Mouse (Mus musculus) heart, embryonic 11.5 days (tissue): ENCODE data around the gene Prepl. TPM values are rescaled to one million over a fixed set of nuclear protein-coding genes. Genes with fewer than 3 reads are reported as not detected.

Experiments
- ATAC-seq: fragments of 200-750 bp; cut with Nextera tagmentation; replicated peaks from 2 replicates; pipeline ENCODE4 v1.8.0; 2017; ENCODE audit warnings: moderate library complexity; ENCODE audit not compliant: insufficient number of reproducible peaks, low FRiP score, low TSS enrichment
- H3K27ac ChIP-seq: fragments of 300-500 bp; sonication (generic); 2 replicates; pipeline ENCODE4 v1.5.1; 2014; ENCODE audit warnings: mild to moderate bottlenecking, low read depth, low read length
- H3K27me3 ChIP-seq: fragments of 300-500 bp; sonication (generic); 2 replicates; pipeline ENCODE4 v1.6.1; 2014; ENCODE audit warnings: mild to moderate bottlenecking, low read length, mixed read lengths; ENCODE audit not compliant: control insufficient read depth, insufficient read depth
- H3K36me3 ChIP-seq: fragments of 300-500 bp; sonication (generic); 2 replicates; pipeline ENCODE4 v1.6.1; 2014; ENCODE audit warnings: mild to moderate bottlenecking, low read length, moderate library complexity, mixed read lengths; ENCODE audit not compliant: control insufficient read depth, insufficient read depth
- H3K4me1 ChIP-seq: fragments of 300-500 bp; sonication (generic); 2 replicates; pipeline ENCODE4 v1.6.1; 2014; ENCODE audit warnings: low read length; ENCODE audit not compliant: control insufficient read depth, insufficient read depth
- H3K4me2 ChIP-seq: fragments of 300-500 bp; sonication (generic); 2 replicates; pipeline ENCODE4 v1.6.1; 2014; ENCODE audit warnings: mild to moderate bottlenecking, moderate library complexity
- H3K4me3 ChIP-seq: fragments of 300-500 bp; sonication (generic); 2 replicates; pipeline ENCODE4 v1.5.1; 2014; ENCODE audit warnings: low read depth, low read length
- H3K9ac ChIP-seq: fragments of 300-500 bp; sonication (generic); 2 replicates; pipeline ENCODE4 v1.6.1; 2014; ENCODE audit warnings: mild to moderate bottlenecking, low read depth, low read length, moderate library complexity
- H3K9me3 ChIP-seq: fragments of 300-500 bp; sonication (generic); replicated peaks from 2 replicates; pipeline ENCODE4 v1.6.1; 2016; ENCODE audit warnings: low read length; ENCODE audit not compliant: control insufficient read depth
- WGBS: fragments of 180-500 bp; shearing (Covaris S2); extraction: QIAGEN DNeasy Blood & Tissue Kit; methylation state at CpG from one replicate; pipeline ENCODE4 v1.1.7; 2014; ENCODE audit not compliant: insufficient replicate concordance; 5-methylcytosine and 5-hydroxymethylcytosine counted together
- polyA plus RNA-seq: library from polyadenylated mRNA; unstranded; fragments of >200 nt; fragmentation: Nextera tagmentation; extraction: Ambion mirVana; gene quantifications from 2 replicates; pipeline ENCODE4 v1.2.1, GENCODE M21; 2014

The Prepl gene
- polyA plus RNA-seq, 1 experiment from 2014 or later = 27.1 TPM

GRCm38 (mm10) chr17:85080781-85081180 is 9.3 kb downstream of the Prepl start:
- H3K27ac ChIP-seq = no peak overlapping the region
- H3K9me3 ChIP-seq = no peaks in the 10 kb centered on the region
- WGBS = 92% methylated on average over 11 of the region's 11 CpGs
- peaks cover 13% of the 10 kb centered on the region for H3K36me3 ChIP-seq
- no peak for ATAC-seq
- no peaks in the 10 kb centered on the region for H3K27me3 ChIP-seq
- H3K4me3 ChIP-seq = no peak overlapping the region
- H3K9ac ChIP-seq = no peak overlapping the region
- H3K4me1 ChIP-seq = peaks cover 4% of the 10 kb centered on the region
- H3K4me2 ChIP-seq = no peak overlapping the region

DNA sequence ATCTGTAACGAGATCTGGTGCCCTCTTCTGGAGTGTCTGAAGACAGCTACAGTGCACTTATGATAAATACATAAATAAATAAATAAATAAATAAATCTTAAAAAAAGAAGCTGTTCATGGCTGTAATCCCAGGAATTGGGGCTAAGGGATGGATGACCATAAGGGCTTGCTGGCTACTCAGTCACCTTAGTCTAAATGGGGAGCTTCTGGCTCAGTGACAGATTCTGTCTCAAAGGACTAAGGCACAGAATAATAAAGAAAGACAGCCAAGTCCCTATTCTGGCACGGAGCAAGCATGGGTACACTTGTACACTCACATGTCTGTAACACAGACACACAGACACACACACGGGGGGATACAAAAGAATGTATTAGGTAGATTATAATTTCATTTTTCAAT is 10.8 kb downstream of the Prepl start:
- Histone ChIP-seq H3K4me2 (no peak overlapping the region), H3K4me3 (no peak overlapping the region), H3K4me1 (no peaks in the 10 kb centered on the region), H3K9ac (no peak overlapping the region), H3K27me3 (no peaks in the 10 kb centered on the region), H3K36me3 (peaks cover 14% of the 10 kb centered on the region), H3K9me3 (no peaks in the 10 kb centered on the region), H3K27ac (no peak overlapping the region)
- 89% methylated on average over 3 of the region's 3 CpGs for WGBS
- ATAC-seq = no peak

GRCm38 (mm10) chr17:85074083-85074482 is 16.0 kb downstream of the Prepl start:
- Histone ChIP-seq H3K36me3 (peaks cover 18% of the 10 kb centered on the region), H3K9me3 (no peaks in the 10 kb centered on the region), H3K9ac (no peak overlapping the region), H3K4me2 (no peak overlapping the region), H3K4me3 (no peak overlapping the region), H3K4me1 (peaks cover 6% of the 10 kb centered on the region; the same call in 1 of the 2 replicates), H3K27me3 (no peaks in the 10 kb centered on the region), H3K27ac (no peak overlapping the region)
- 88% methylated on average over 4 of the region's 4 CpGs for WGBS
- no peak for ATAC-seq

DNA sequence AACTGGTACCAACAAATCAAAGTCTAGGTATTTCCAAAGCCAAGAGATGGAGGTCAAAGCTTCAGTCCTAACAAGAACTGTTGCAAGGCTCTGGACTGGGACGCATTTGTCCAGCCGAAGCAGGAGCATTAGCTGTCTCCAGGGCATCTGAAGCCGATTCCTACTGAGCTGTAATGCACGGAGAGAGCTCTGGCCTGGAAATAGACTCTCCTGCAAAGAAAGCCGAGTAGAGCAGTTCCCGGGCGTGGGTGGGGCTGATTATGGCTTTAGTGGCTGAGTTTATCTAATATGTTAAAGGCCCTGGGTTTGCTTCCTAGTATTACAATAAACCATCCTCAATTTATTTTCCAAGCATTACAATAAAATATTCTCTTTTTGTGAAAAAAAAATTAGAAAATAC is 16.8 kb downstream of the Prepl start:
- Histone ChIP-seq H3K9ac (no peak overlapping the region), H3K4me3 (no peak overlapping the region), H3K27ac (no peak overlapping the region), H3K4me1 (peaks cover 6% of the 10 kb centered on the region; the same call in 1 of the 2 replicates), H3K27me3 (no peaks in the 10 kb centered on the region), H3K4me2 (no peak overlapping the region), H3K36me3 (peaks cover 12% of the 10 kb centered on the region), H3K9me3 (no peaks in the 10 kb centered on the region)
- ATAC-seq = no peak
- 64% methylated on average over 7 of the region's 7 CpGs for WGBS

- H3K4me3 ChIP-seq = no peak overlapping the region
- peaks cover 6% of the 10 kb centered on the region; the same call in 1 of the 2 replicates for H3K4me1 ChIP-seq
- 66% methylated on average over 11 of the region's 11 CpGs for WGBS
- H3K9ac ChIP-seq = no peak overlapping the region
- H3K27ac ChIP-seq = no peak overlapping the region
- H3K27me3 ChIP-seq = no peaks in the 10 kb centered on the region
- peaks cover 6% of the 10 kb centered on the region for H3K36me3 ChIP-seq
- no peak for ATAC-seq
- no peaks in the 10 kb centered on the region for H3K9me3 ChIP-seq
- H3K4me2 ChIP-seq = no peak overlapping the region
These were observed 17.7 kb downstream of the Prepl start for GRCm38 (mm10) chr17:85072383-85072782.

GRCm38 (mm10) chr17:85071088-85071775 is 18.8 kb downstream of the Prepl start:
- Histone ChIP-seq H3K4me2 (no peak overlapping the region), H3K4me3 (no peak overlapping the region), H3K9me3 (no peaks in the 10 kb centered on the region), H3K9ac (no peak overlapping the region), H3K36me3 (peaks cover 6% of the 10 kb centered on the region), H3K27me3 (no peaks in the 10 kb centered on the region), H3K27ac (no peak overlapping the region), H3K4me1 (peaks cover 6% of the 10 kb centered on the region; the same call in 1 of the 2 replicates)
- no peak for ATAC-seq
- WGBS = 92% methylated on average over 8 of the region's 8 CpGs

DNA sequence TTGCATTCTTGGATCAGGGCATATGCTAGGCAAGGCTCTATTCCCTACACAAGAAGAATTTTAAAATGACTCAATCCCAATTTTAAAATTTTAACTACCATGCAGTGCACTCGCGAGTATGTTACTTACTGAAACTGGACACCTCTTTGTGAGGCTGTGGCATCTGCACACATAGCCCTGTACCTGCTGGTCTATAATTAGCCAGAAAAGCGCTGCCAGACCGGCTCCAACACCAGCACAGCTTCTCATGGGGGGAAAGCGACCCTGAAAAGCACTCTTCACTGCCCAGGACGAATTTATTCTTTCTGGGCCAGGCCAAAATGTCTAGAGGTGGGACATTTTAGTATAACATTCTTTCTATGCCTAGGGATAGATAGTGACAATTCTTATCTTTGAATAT is 19.4 kb downstream of the Prepl start:
- Histone ChIP-seq H3K27me3 (no peaks in the 10 kb centered on the region), H3K36me3 (peaks cover 7% of the 10 kb centered on the region), H3K27ac (no peak overlapping the region), H3K4me1 (peaks cover 6% of the 10 kb centered on the region; the same call in 1 of the 2 replicates), H3K4me2 (no peak overlapping the region), H3K9ac (no peak overlapping the region), H3K4me3 (no peak overlapping the region), H3K9me3 (no peaks in the 10 kb centered on the region)
- WGBS = 59% methylated on average over 6 of the region's 6 CpGs
- no peak for ATAC-seq

DNA sequence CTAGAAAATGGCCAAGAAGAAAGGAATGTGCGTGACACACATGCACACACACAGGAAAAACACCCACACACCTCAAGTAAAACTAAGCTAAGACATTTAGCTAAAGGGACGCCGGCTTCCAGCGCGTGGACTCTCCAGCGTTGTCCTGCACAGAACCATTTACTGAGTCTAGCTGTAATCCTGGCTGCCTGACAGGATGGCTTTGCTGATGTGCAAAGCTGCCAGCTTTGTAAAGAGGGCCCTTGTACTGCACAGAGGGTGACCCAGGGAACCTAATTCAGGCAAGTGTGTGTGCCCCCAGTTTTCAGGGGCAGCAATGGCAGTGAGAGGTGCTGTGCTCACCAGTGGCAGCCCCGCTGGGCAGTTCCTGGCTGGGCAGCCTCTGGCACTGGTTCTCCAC is 22.7 kb downstream of the Prepl start:
- no peak for ATAC-seq
- Histone ChIP-seq H3K36me3 (peaks cover 13% of the 10 kb centered on the region), H3K9ac (no peak overlapping the region), H3K4me2 (no peak overlapping the region), H3K9me3 (no peaks in the 10 kb centered on the region), H3K4me3 (no peak overlapping the region), H3K27me3 (no peaks in the 10 kb centered on the region), H3K4me1 (peaks cover under 1% of the 10 kb centered on the region; the same call in 1 of the 2 replicates), H3K27ac (no peak overlapping the region)
- WGBS = 94% methylated on average over 7 of the region's 7 CpGs

DNA sequence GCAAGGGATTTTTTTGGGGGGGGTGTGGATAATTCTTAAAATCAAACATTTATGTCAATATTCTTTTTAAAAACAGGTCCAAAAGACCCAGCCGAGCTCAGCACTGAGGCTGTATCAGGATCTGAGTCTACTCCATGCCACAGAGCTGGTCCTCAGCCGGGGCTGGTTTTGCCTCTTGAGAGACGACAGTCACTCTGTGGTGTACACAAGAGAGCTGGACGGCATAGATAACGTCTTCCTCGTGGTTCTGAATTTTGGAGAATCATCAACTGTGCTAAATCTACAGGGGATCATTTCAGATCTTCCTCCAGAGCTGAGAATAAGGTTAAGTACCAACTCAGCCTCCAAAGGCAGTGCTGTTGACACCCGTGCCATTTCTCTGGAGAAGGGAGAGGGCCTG is 26.5 kb downstream of the Prepl start:
- Histone ChIP-seq H3K4me1 (no peaks in the 10 kb centered on the region), H3K36me3 (peaks cover 9% of the 10 kb centered on the region), H3K27ac (no peak overlapping the region), H3K4me3 (no peak overlapping the region), H3K4me2 (no peak overlapping the region), H3K9ac (no peak overlapping the region), H3K9me3 (no peaks in the 10 kb centered on the region), H3K27me3 (no peaks in the 10 kb centered on the region)
- no peak for ATAC-seq
- WGBS = 87% methylated on average over 7 of the region's 7 CpGs
